Mouse (Mus musculus): ENCODE measurements at regions not wholly inside any gene's neighbourhood (a gene's known extent, or its start where the extent isn't known, plus 50 kb on each side); places are given as distances from the start of the nearest gene placed in this dataset.

DNA sequence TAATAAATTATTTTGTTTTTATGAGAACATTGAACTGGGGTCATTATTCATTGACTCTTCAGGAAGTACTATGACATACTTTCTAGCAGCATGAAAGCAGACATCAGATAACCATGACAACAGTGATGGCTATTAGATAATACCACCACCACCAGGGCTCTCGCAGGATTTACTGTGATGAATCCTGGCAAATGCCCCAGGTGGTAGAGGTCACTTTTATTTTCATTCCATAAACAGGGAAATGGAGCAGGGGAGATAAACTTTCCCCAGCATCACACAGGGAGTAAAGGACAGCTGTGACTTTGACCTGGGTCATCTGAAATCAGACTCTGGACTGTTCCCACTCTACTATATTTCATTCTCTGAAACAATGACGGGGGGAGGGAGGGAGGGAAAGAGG is 375.0 kb downstream of the Gja1 start:
- no peak for TF ChIP-seq POLR2A (IDR thresholded peaks at IDR 0.05; ENCODE audit: borderline replicate concordance, insufficient read depth, low read length)
- TF ChIP-seq CTCF (IDR thresholded peaks at IDR 0.05; ENCODE audit: borderline replicate concordance, insufficient read depth, low read depth, low read length): no peak

Measured in cerebellum, adult 2 months (tissue).